Mouse (Mus musculus): ENCODE results near the gene Nxn. TPM values are rescaled to one million over a fixed set of nuclear protein-coding genes. Genes with fewer than 3 reads are reported as not detected.
A peak's percentile ranks its signal among the peaks of the same experiment; 100 is the strongest.

Nxn gene
- 29.8 and 31.5 TPM in 2 replicates for polyA plus RNA-seq (2014; fragmentation: Nextera tagmentation; extraction: Ambion mirVana)

DNA sequence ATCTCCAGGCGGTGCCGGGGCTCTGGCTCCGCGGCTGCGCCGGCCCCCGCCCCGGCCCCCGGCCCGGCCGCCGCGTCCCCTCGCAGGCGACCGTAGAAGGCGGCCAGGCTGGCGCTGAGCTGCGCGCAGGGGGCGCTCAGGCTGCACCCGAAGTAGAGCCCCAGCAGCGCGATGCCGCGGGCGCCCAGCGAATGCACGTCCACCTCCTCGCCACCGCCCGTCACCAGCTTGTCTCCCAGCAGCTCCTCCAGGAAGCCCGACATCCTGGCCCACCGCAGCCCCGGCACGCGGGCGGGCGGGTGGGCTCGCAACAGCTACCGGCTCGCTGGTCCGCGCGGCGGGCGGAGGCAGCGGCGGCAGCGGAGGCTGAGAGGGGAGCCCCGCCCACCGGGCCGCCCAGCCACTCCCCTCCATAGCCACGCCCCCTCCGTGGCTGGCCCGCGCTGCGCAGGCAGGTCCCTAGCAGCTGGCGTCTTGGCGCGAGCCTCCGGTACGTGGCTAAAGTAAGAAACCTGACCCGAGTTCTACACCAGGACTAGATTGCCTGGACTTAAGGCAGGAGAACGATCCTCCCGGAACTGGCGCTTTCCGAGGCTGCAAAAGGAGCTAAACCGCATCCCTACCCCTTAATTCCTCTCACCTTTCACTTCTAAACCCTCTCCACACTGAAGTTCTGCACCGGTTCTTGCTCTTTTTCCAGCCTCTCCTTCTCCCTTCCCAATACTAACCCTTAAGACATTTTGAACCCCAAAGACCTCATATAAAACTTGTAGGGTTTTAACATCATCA, at the start of gene Nxn:
Nxn (minus strand) TSS at position 343 of the 789 bp plus-strand sequence.
- Histone ChIP-seq H3K4me3 (ENCODE audit: low read depth, low read length) (peak within 1 kb of the TSS; percentile 83), H3K9me3 (ENCODE audit: low read depth, low read length) (no peaks in the 10 kb centered on the region), H3K4me1 (ENCODE audit: insufficient read depth) (no peaks in the 10 kb centered on the region), H3K4me2 (peak within 1 kb of the TSS; percentile 73), H3K27ac (ENCODE audit: low read depth) (peak within 1 kb of the TSS; percentile 88), H3K36me3 (ENCODE audit: insufficient read depth) (no peaks in the 10 kb centered on the region), H3K27me3 (ENCODE audit: insufficient read depth, low read length) (no peaks in the 10 kb centered on the region), H3K9ac (peak within 1 kb of the TSS; percentile 81)
- DNase-seq, result peak; percentile 96
- ATAC-seq (ENCODE audit: insufficient read depth), result peak; percentile 92
- no peak for TF ChIP-seq CTCF (IDR thresholded peaks at IDR 0.05; ENCODE audit: low read depth)
- under 1% methylated on average over 52 of the region's 70 CpGs for WGBS

DNA sequence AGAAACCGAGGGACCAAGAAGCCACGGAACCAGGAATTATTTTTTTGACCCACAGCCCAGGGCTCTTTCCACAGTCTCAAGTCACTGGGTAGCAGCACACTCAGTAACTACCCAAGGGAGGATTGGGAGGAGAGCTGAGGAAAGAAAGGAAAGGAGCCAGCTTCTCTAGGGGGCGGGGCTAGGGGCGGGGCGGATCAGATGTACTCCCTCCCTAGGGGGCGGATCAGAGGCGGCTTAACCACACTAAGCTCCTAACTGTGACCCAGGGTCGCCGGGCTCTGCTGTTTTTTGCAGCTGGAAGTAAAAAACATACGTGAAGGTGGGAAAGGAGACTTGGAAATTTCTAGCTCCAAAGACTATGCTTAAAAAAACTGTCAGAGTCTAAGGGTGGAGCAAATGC, 47.3 kb upstream of the Nxn start:
- no peaks in the 10 kb centered on the region for H3K27me3 ChIP-seq (ENCODE audit: insufficient read depth, low read length)
- H3K4me1 ChIP-seq (ENCODE audit: insufficient read depth), result no peaks in the 10 kb centered on the region
- 0 out of 2 replicates have a peak, but pooled peaks have one; percentile 10 for TF ChIP-seq CTCF (IDR thresholded peaks at IDR 0.05; ENCODE audit: low read depth)
- no peak overlapping the region for H3K27ac ChIP-seq (ENCODE audit: low read depth)
- peaks cover 31% of the 10 kb centered on the region for H3K36me3 ChIP-seq (ENCODE audit: insufficient read depth)
- DNase-seq (peak; percentile 55), ATAC-seq (ENCODE audit: insufficient read depth) (0 out of 2 replicates have a peak, but pooled peaks have one; percentile 47)
- H3K4me2 ChIP-seq, result no peak overlapping the region
- no peak overlapping the region for H3K9ac ChIP-seq
- H3K4me3 ChIP-seq (ENCODE audit: low read depth, low read length), result no peak overlapping the region
- no peaks in the 10 kb centered on the region for H3K9me3 ChIP-seq (ENCODE audit: low read depth, low read length)
- WGBS, result 4% methylated on average over 10 of the region's 10 CpGs

GRCm38 (mm10) chr11:76445459-76445858, 46.5 kb upstream of the Nxn start:
- 48% methylated on average over 8 of the region's 8 CpGs for WGBS
- no peak for DNase-seq
- Histone ChIP-seq H3K4me1 (ENCODE audit: insufficient read depth) (no peaks in the 10 kb centered on the region), H3K4me2 (no peak overlapping the region), H3K27ac (ENCODE audit: low read depth) (no peak overlapping the region), H3K9ac (no peak overlapping the region), H3K36me3 (ENCODE audit: insufficient read depth) (peaks cover 30% of the 10 kb centered on the region), H3K27me3 (ENCODE audit: insufficient read depth, low read length) (no peaks in the 10 kb centered on the region), H3K9me3 (ENCODE audit: low read depth, low read length) (no peaks in the 10 kb centered on the region), H3K4me3 (ENCODE audit: low read depth, low read length) (no peak overlapping the region)
- TF ChIP-seq CTCF (IDR thresholded peaks at IDR 0.05; ENCODE audit: low read depth), result no peak
- no peak for ATAC-seq (ENCODE audit: insufficient read depth)

DNA sequence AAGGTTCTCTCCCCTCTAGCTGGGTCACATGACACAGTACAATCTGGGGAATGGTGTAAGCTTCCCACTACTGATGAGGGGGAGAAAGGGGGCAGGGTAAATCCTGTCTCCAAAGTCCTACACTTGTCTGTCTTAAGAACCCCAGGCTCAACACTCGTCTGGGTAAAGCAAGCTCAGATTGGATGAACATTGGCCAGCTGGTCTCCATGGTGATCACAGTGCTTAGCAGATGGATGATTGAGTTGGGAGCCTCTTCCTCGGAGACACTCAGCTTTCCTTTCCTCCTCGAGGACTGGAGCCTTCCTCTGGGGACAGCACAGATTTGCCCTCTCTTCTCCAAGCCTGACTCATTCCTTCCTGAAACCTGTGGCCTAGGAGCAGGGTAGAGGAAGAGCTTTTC, 40.7 kb upstream of the Nxn start:
- Histone ChIP-seq H3K4me2 (no peak overlapping the region), H3K27ac (ENCODE audit: low read depth) (no peak overlapping the region), H3K36me3 (ENCODE audit: insufficient read depth) (peaks cover 11% of the 10 kb centered on the region; the same call in 1 of the 2 replicates), H3K9ac (no peak overlapping the region), H3K4me3 (ENCODE audit: low read depth, low read length) (no peak overlapping the region), H3K9me3 (ENCODE audit: low read depth, low read length) (no peaks in the 10 kb centered on the region), H3K4me1 (ENCODE audit: insufficient read depth) (no peaks in the 10 kb centered on the region), H3K27me3 (ENCODE audit: insufficient read depth, low read length) (no peaks in the 10 kb centered on the region)
- 19% methylated on average over 3 of the region's 3 CpGs for WGBS
- no peak for TF ChIP-seq CTCF (IDR thresholded peaks at IDR 0.05; ENCODE audit: low read depth)
- no peak for ATAC-seq (ENCODE audit: insufficient read depth)
- peak; percentile 23 for DNase-seq

- H3K4me3 ChIP-seq (ENCODE audit: low read depth, low read length), result peak overlapping the region; percentile 42
- peak; percentile 94 for ATAC-seq (ENCODE audit: insufficient read depth)
- H3K27me3 ChIP-seq (ENCODE audit: insufficient read depth, low read length), result no peaks in the 10 kb centered on the region
- WGBS, result 3% methylated on average over 28 of the region's 28 CpGs
- H3K27ac ChIP-seq (ENCODE audit: low read depth), result peak overlapping the region; percentile 84
- peak overlapping the region; percentile 56 for H3K9ac ChIP-seq
- DNase-seq, result peak; percentile 85
- TF ChIP-seq CTCF (IDR thresholded peaks at IDR 0.05; ENCODE audit: low read depth), result peak; percentile 42
- H3K4me1 ChIP-seq (ENCODE audit: insufficient read depth), result no peaks in the 10 kb centered on the region
- peak overlapping the region; percentile 72 for H3K4me2 ChIP-seq
- H3K36me3 ChIP-seq (ENCODE audit: insufficient read depth), result peaks cover 8% of the 10 kb centered on the region; the same call in 1 of the 2 replicates
- H3K9me3 ChIP-seq (ENCODE audit: low read depth, low read length), result no peaks in the 10 kb centered on the region
Observed at GRCm38 (mm10) chr11:76436864-76437437, 38.0 kb upstream of the Nxn start.

DNA sequence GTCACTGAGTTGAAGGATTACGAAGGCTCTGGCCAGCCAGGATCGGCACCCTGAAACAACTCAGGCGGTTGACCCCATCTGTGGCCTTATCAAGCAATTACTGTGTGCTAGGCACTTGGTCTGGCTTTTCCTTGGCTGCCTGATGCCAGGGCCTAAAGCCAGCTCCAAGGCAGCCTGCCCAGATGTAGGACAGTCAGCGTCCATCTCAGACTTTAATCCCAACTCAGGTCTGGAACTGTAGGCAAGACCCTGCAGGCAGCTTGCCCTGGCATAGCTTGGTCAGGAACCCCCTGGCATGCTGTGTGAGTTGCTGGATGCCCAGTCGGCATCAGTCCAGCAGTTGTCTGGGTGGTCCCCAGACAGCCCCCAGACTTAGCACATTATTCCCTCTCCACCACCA, 37.1 kb upstream of the Nxn start:
- ATAC-seq (ENCODE audit: insufficient read depth), result no peak
- no peaks in the 10 kb centered on the region for H3K27me3 ChIP-seq (ENCODE audit: insufficient read depth, low read length)
- H3K36me3 ChIP-seq (ENCODE audit: insufficient read depth), result peaks cover 8% of the 10 kb centered on the region; the same call in 1 of the 2 replicates
- H3K4me2 ChIP-seq, result peak overlapping the region; percentile 72
- 0 out of 2 replicates have a peak overlapping the region, but pooled peaks have one; percentile 16 for H3K9ac ChIP-seq
- no peaks in the 10 kb centered on the region for H3K9me3 ChIP-seq (ENCODE audit: low read depth, low read length)
- no peaks in the 10 kb centered on the region for H3K4me1 ChIP-seq (ENCODE audit: insufficient read depth)
- no peak for TF ChIP-seq CTCF (IDR thresholded peaks at IDR 0.05; ENCODE audit: low read depth)
- 71% methylated on average over 5 of the region's 5 CpGs for WGBS
- no peak overlapping the region for H3K27ac ChIP-seq (ENCODE audit: low read depth)
- DNase-seq, result no peak
- peak overlapping the region; percentile 42; the same call in 1 of the 2 replicates for H3K4me3 ChIP-seq (ENCODE audit: low read depth, low read length)
